Mouse (Mus musculus) lung, postnatal 10 days (tissue): Measurements from ENCODE around the gene Rph3a.
"Not testable (repeated sequence)": the region's sequence is repeated elsewhere in the genome, so short reads cannot be mapped to it uniquely, and the experiment has no call there.

Experiments used
- DNase-seq: peaks from one replicate; pipeline ENCODE4 v3.0.0; 2021

Rph3a gene

GRCm38 (mm10) chr5:120972278-120972677, 37.6 kb downstream of the Rph3a start:
- DNase-seq, result no peak

DNA sequence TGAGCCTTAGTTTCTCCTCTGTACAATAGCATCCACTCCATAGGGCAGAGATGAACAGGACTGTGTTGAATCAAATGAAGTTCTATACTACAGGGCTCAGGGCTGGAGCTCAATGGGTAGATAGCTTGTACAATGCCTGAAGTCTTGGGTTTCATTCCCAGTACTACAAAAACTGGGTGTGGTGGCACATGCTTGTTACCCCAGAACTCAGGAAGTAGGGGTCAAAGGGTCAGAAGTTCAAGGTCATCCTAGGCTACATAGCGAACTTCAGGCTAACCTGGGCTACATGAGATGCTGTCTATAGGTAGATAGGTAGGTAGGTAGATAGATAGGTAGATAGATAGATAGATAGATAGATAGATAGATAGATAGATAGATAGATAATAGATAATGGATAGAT, 38.6 kb downstream of the Rph3a start:
- DNase-seq, result no peak

DNA sequence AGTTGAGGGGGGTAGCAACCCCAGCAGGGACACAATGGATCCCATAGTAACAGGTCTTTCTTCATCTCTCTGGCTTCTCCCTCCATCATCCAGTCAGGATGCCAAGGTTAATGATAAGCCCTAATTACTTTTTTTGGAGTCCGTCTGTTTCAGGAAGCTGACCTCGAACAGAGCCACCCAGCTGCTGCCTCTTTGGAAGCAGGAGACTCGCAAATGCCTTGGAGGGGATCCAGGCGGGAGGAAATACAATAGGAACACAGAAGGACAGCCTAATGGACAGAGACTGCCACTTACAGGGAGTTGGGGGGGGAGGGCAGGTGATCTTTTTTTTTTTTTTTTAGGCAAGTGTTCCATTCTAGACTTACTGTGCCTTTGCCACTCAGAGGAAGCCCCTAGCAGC, 40.2 kb downstream of the Rph3a start:
- no peak for DNase-seq

GRCm38 (mm10) chr5:120968799-120969198, 41.1 kb downstream of the Rph3a start:
- DNase-seq, result no peak

DNA sequence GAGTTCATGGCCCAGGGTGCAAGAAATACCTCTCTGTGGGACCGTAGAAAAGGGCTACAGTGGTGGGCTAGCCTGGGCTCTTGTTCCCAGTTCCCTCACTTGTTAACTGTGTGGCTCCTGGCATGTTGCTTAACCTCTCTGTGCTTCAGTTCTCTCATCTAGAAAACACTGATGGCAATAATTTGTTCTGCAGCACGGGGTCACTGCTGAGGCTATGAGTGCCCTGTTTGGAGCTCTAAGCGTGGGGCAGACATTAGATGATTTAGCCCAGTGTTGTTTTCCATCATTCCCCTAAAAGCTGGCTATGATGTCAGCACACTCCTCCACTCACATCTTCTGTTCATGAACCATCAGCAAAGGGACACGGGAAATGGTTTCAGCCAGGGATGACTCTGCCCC, 41.8 kb downstream of the Rph3a start:
- no peak for DNase-seq

GRCm38 (mm10) chr5:120967355-120968133, 42.3 kb downstream of the Rph3a start:
- no peak for DNase-seq

GRCm38 (mm10) chr5:120966894-120967293, 43.0 kb downstream of the Rph3a start:
- DNase-seq, result no peak

DNA sequence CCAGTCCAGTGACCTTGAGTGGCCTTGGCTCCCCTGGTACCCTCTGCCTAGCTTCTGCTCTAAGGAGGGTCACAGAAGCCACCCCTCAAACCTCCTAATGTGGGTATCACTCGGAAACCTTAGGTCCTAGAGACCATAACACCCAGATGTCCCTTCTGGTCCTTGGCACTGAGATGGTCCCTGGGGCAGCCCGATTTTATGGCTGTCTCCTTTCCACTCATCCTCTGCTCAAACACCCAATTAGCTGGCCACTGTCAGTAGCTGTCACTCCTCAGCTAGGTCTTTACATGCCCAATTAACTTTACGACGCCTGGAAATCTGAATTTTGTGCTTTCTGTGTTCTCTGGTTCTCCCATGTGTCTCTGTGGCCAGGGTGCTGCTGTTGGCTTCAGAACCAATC, 43.7 kb downstream of the Rph3a start:
- DNase-seq, result no peak

DNA sequence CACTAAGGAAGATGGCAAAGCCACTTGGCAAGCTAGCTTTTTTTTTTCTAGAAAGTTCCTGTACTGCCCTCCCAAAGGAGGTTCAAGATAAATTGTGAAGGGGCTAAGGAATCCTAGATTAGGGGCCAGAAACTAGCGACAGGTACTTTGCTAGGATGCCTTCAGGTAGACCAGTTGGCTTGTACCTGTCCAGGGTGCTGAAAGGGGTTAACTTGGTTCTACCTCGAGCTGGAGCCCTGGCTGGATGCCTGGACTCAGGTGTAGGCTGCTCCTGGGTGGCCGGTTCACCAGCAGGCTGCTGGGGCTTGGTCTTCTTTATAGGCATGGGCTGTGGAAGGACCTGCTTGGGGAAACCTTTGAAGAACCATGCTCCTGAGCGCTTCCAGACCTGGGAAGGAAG, 48.9 kb downstream of the Rph3a start:
- no peak for DNase-seq

DNA sequence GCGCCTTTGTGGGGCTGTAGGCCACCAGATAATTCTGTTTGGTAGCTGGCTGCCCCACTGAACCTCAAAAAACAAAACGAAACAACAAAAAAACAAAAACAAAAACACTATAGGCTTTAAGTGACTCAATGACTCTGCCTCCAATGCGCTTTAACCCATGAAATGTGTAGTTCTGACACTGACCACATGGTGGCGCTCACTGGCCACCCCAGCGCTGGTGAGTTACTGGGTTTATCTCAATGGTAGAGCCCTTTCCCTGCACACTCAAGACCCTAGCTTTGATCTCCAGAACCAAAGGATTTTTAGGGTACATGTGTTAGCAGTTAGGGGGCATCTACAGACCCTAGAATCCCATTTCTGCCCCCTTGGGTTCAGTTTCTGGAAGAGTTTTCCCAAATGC, 55.9 kb downstream of the Rph3a start:
- DNase-seq, result no peak

GRCm38 (mm10) chr5:120952242-120952770, 57.6 kb downstream of the Rph3a start:
- DNase-seq, result no peak

GRCm38 (mm10) chr5:120942076-120942475, 67.8 kb downstream of the Rph3a start:
- DNase-seq, result no peak

GRCm38 (mm10) chr5:120938586-120938985, 71.3 kb downstream of the Rph3a start:
- no peak for DNase-seq

DNA sequence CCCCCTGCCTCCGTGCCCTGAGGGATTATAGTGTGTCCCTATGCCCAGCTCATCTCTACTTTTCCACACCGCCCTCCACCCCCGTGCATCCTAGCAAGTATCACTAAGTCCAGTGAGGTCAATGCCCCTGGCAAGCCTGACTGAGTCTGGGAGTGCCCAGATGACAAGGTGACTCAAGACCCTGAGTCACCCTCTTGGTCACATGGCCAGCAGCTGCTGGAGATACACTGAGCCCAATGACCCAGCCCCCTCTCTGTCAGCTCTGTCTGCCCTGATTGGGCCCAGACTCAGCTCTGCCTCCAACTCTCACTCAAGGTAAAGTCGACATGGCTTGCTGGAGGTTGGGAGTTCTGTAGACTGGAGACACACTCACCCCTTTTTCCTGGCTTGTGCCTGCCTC, 72.1 kb downstream of the Rph3a start:
- DNase-seq, result no peak

DNA sequence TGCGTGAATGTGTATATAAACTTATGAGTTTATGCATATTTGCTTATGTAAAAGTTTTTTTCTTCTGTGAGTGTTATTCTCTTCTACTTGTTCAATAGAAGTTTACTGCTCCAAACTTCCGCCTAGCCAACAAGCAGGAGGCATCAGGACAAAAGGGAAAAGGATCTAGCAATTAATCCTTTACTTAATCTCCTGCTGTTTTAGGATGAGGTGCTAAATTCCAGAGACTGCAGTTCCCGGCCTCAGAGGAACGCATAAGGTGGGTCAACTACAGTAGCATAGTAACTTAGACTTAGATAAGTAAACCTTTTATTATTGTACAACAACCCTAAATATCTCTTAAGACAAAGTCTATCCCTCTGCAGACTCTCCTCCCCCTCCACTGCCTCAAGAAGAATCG, 75.9 kb downstream of the Rph3a start:
- DNase-seq, result no peak

GRCm38 (mm10) chr5:120927036-120927435, 82.9 kb downstream of the Rph3a start:
- no peak for DNase-seq

- not testable (repeated sequence) for DNase-seq
Observed at GRCm38 (mm10) chr5:120926311-120926710, 83.6 kb downstream of the Rph3a start.

DNA sequence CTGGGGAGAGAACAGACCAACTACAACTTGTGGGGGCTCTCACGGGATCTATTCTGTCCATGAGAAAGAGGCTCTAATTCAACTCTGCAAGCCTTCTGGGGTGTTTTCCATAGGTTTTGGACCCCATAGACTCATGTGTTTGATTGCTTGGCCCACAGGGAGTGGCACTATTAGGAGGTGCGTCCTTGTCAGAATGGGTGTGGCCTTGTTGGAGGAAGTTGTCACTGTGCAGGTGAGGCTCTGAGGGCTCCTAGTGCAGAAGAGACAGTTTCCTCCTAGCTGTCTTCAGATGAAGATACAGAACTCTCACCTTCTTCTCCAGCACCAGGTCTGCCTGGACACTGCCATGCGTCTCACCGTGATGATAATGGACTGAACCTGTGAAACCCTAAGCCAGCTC, 85.4 kb downstream of the Rph3a start:
- DNase-seq, result not testable (repeated sequence)

GRCm38 (mm10) chr5:120923969-120924368, 85.9 kb downstream of the Rph3a start:
- no peak for DNase-seq

- no peak for DNase-seq
Observed at GRCm38 (mm10) chr5:120920296-120920695, 89.6 kb downstream of the Rph3a start.

DNA sequence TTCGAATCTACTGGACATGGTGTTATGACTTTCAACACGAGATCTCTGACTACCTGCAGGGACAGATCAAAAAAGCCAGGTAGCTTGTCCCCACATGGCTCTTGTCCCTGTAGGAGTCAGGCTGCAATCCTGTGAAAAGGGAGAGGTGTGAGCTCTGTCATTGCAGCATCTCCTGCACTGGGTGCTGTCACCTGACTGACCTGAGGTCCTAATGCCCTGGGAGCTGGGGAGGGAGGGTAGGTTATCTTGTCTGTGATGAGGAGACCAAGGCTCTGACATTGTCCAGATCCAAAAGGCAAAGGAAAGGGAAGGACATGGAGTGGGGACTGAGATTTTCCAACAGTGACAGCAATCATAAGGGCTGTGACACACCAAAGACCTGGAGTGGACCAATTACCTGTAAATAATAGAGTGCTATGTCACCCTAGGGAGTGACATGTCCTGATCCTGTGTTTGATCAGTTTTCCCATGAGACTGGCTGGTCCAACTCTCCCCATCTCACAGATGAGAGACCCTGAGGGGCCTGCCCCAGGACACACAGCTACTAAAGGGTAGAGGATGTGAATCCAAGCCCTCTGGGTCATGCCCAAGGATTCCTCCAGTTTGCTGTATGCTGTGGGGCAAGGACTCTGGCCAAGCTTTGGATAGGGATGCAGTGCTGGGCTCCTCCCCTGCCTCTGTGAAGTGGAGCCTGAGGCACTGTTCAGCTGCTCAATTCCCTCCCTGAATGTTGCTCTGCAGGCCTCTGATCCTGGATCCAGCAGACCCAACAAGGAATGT, 90.5 kb downstream of the Rph3a start:
- DNase-seq, result not testable (repeated sequence)

GRCm38 (mm10) chr5:120914204-120914603, 95.7 kb downstream of the Rph3a start, which contains the start of gene Oas1d:
Gene Oas1d, plus strand, starts transcription at chr5:120914536.
- DNase-seq, result not testable (repeated sequence)

DNA sequence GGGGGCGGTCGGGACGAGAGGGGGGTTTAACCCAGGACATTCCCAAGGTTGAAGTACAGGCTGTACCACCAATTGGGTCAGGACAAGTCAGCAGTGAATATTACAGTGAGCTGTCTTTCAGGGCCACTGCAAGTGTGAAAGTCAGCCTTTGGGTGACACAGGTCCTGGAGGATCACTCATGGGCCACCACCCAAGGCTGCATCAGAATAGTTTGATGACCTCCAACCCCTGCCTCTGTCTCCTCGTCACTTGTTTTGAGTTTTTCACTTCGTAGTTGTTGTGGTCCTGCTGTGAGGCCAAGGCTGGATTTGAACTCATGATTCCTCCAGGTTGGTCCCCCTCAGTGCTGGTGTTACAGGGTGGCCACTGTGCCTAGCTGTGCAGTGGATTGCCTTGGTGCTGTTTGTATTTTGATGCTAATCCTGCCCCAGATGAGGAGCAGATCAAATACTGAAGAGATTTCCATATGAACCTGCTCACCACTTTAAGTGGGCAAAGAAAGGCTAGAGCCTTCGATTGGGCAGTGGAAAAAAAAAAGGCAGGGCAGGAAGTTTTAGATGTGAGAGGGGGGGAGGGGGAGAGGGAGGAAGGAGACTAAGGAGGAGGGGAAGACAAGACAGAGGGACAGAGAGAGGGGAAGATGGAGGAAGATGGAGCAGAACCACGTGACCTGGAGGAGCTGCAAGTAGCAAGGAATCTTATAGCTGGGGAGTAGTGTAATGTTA, 101.5 kb downstream of the Rph3a start:
- no peak for DNase-seq
